Mouse (Mus musculus) erythroblast, embryonic 14.5 days (primary cell): ENCODE data around the gene Stat5a.

Experiments used
- GATA1 ChIP-seq: IDR thresholded peaks from 2 replicates; pipeline ENCODE4 v1.6.1; 2012; ENCODE audit warnings: low read length, inconsistent platforms, mixed read lengths
- TAL1 ChIP-seq: IDR thresholded peaks from 3 replicates; pipeline ENCODE4 v1.6.1; 2012; ENCODE audit warnings: low read length, inconsistent platforms, mixed read lengths

DNA sequence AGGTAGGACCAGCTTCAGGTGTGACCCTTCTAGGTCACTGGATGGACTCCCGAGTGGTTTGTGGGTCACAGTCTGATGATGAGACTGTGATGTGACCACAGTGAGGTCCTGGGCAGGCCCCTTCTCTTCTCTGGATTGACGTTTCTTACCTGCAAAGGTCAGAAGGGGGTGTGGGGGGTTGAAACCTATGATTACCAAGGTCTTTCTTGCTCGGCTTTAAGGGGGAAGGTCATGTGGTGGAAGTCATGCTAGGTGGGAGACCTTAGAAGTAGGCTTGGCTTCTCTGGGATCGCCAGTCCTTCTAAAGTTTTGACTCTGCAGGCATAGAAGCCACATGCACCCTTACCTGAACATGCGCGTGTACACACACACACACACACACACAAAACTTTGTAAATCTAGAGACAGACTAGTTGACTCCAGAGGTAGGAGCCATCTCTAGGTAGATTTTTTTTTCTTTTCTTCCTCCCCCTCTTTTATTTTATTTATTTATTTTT, 476 bp downstream of the Stat5a start:
- TF ChIP-seq GATA1: no peak
- TF ChIP-seq TAL1: no peak
